Mouse (Mus musculus): ENCODE results near the gene Bmp4. TPM values are rescaled to one million over a fixed set of nuclear protein-coding genes. Genes with fewer than 3 reads are reported as not detected.

The Bmp4 gene
- 10 to 100 TPM in 1 of 2 experiments, 1 to 10 TPM in 1; 7.4 to 16.3 TPM for total RNA-seq (2021)
- long read RNA-seq, experiment 1, partial matches to known transcripts, result 0 of 2 reads
- long read RNA-seq, experiment 1, other reads (novel, unspliced or antisense), result 1 of 2 reads
- long read RNA-seq, experiment 2, partial matches to known transcripts, result 0 of 4 reads
- long read RNA-seq, experiment 2, other reads (novel, unspliced or antisense), result 3 of 4 reads

GRCm38 (mm10) chr14:46390249-46390775 is at the start of gene Bmp4:
Bmp4 (minus strand) TSS chr14:46390669.
- DNase-seq (ENCODE audit: low spot score in 2 of 2), result no peak

GRCm38 (mm10) chr14:46439461-46440048 is 49.1 kb upstream of the Bmp4 start:
- DNase-seq (ENCODE audit: low spot score in 2 of 2), result no peak

- DNase-seq (ENCODE audit: low spot score in 2 of 2), result no peak
Measured at GRCm38 (mm10) chr14:46436471-46437090, 46.1 kb upstream of the Bmp4 start.

GRCm38 (mm10) chr14:46430231-46430630 is 39.8 kb upstream of the Bmp4 start:
- DNase-seq (ENCODE audit: low spot score in 2 of 2), result no peak

GRCm38 (mm10) chr14:46427251-46427650 is 36.8 kb upstream of the Bmp4 start:
- no peak for DNase-seq (ENCODE audit: low spot score in 2 of 2)

GRCm38 (mm10) chr14:46421823-46422222 is 31.4 kb upstream of the Bmp4 start:
- no peak for DNase-seq (ENCODE audit: low spot score in 2 of 2)

- no peak for DNase-seq (ENCODE audit: low spot score in 2 of 2)
Measured at GRCm38 (mm10) chr14:46419269-46419668, 28.8 kb upstream of the Bmp4 start.

GRCm38 (mm10) chr14:46418371-46419097 is 28.1 kb upstream of the Bmp4 start:
- DNase-seq (ENCODE audit: low spot score in 2 of 2), result no peak

GRCm38 (mm10) chr14:46412497-46413000 is 22.1 kb upstream of the Bmp4 start:
- DNase-seq (ENCODE audit: low spot score in 2 of 2), result no peak

GRCm38 (mm10) chr14:46410557-46411120 is 20.2 kb upstream of the Bmp4 start:
- DNase-seq (ENCODE audit: low spot score in 2 of 2), result no peak

GRCm38 (mm10) chr14:46409016-46409415 is 18.5 kb upstream of the Bmp4 start:
- no peak for DNase-seq (ENCODE audit: low spot score in 2 of 2)

GRCm38 (mm10) chr14:46408319-46408718 is 17.9 kb upstream of the Bmp4 start:
- no peak for DNase-seq (ENCODE audit: low spot score in 2 of 2)

- no peak for DNase-seq (ENCODE audit: low spot score in 2 of 2)
Measured at GRCm38 (mm10) chr14:46399925-46400324, 9.5 kb upstream of the Bmp4 start.

- DNase-seq (ENCODE audit: low spot score in 2 of 2), result no peak
Measured at GRCm38 (mm10) chr14:46398091-46398695, 7.7 kb upstream of the Bmp4 start.

- no peak for DNase-seq (ENCODE audit: low spot score in 2 of 2)
Measured at GRCm38 (mm10) chr14:46391621-46392170, 1.2 kb upstream of the Bmp4 start.

- no peak for DNase-seq (ENCODE audit: low spot score in 2 of 2)
Measured at GRCm38 (mm10) chr14:46389438-46390248, 826 bp downstream of the Bmp4 start.

- DNase-seq (ENCODE audit: low spot score in 2 of 2), result no peak
Measured at GRCm38 (mm10) chr14:46388636-46389035, 1.8 kb downstream of the Bmp4 start.

- DNase-seq (ENCODE audit: low spot score in 2 of 2), result no peak
Measured at GRCm38 (mm10) chr14:46387821-46388481, 2.5 kb downstream of the Bmp4 start.

- peak; percentile 45 to 58 for DNase-seq (ENCODE audit: low spot score in 2 of 2)
Measured at GRCm38 (mm10) chr14:46387357-46387671, 3.2 kb downstream of the Bmp4 start.

Data from adrenal gland, adult 18-20 months (tissue).